Mouse (Mus musculus): ENCODE measurements at regions not wholly inside any gene's neighbourhood (a gene's known extent, or its start where the extent isn't known, plus 50 kb on each side); places are given as distances from the start of the nearest gene placed in this dataset.
"Not testable (repeated sequence)": the region's sequence is repeated elsewhere in the genome, so short reads cannot be mapped to it uniquely, and the experiment has no call there.

DNA sequence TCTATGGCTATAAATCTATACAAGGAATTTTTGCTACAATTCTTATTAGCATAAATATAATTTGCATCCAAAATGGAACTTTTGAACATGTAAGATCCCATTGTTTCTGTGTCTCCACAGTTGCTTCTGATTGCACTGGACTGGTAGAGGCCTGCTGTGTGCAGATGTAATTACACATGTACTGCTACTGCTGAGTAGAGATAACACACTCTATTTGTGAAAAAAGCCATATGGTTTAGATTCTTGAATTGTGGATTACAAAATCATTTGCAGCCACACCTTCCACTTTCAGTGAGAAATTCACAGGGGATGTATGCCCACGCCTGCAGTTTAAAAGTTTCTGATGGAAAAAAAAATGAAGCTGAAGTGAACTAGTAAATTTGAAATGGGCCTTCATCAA lies 288.2 kb upstream of the Adamts5 start:
- DNase-seq (ENCODE audit: low spot score), result no peak

- DNase-seq (ENCODE audit: low spot score), result no peak
Measured at GRCm38 (mm10) chr16:86188966-86189365, 287.3 kb upstream of the Adamts5 start.

DNA sequence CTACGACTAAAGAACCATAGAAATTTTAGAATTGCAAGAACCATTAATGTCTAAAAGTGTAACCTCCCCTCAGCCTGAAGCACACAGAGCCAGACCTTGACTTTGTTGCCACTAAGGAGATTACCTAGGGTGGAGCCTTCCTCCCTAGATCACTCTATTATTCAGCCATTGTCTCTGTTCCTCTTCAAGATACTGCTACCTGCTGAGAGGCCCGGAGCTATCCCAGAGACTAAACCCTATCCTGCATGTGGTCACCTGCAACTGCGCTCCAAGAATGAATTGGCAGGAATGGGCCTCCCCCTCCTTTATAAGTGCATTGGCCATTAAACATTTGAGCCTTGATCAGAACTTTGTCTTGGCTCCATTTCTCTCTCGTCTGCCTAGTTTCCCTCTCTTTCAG lies 286.0 kb upstream of the Adamts5 start:
- DNase-seq (ENCODE audit: low spot score), result not testable (repeated sequence)

GRCm38 (mm10) chr16:86159021-86159815 lies 257.6 kb upstream of the Adamts5 start:
- DNase-seq (ENCODE audit: low spot score), result no peak

- no peak for DNase-seq (ENCODE audit: low spot score)
Measured at GRCm38 (mm10) chr16:86138171-86138570, 236.5 kb upstream of the Adamts5 start.

DNA sequence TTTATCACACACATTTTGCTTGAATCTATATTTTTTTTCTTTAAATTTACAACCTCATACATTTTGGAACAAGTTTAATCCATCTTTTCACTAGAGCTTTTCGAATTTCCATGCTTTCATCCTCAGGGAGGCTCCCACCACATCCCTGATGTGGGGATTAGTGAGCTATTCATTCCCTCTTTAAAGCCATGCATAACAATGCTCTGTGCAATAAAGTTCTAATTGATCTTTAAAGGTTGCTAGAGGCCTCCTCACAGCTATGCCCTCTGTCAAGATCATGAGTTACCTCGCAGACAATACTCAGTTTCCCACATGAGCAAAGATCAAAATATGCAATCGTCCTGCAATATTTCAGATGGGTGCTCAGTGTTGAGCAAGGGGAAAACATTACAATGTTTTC lies 234.5 kb upstream of the Adamts5 start:
- DNase-seq (ENCODE audit: low spot score), result no peak

- no peak for DNase-seq (ENCODE audit: low spot score)
Measured at GRCm38 (mm10) chr16:86127391-86127790, 225.8 kb upstream of the Adamts5 start.

- no peak for DNase-seq (ENCODE audit: low spot score)
Measured at GRCm38 (mm10) chr16:86124182-86124581, 222.6 kb upstream of the Adamts5 start.

- no peak for DNase-seq (ENCODE audit: low spot score)
Measured at GRCm38 (mm10) chr16:86122936-86123335, 221.3 kb upstream of the Adamts5 start.

GRCm38 (mm10) chr16:86117959-86118358 lies 216.3 kb upstream of the Adamts5 start:
- DNase-seq (ENCODE audit: low spot score), result no peak

GRCm38 (mm10) chr16:86115587-86116376 lies 214.2 kb upstream of the Adamts5 start:
- no peak for DNase-seq (ENCODE audit: low spot score)

DNA sequence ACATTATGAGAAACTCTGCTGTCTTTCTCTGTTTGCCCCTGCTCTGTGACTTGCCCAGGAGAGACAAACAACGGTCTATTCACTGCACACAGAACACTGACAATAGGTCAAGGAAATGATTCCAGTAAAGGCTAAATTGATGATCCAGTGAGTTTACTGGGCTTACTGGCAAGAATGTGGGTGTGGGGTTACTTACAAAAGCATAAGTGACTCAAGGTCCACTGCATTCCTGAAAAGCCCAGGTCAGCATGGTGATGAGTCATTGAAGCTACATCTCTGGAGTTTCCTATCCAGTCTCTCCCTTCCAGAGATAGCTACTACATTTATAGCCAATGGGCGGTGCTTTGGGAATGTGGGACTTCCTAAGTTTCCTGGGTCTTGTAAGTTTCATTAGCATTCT lies 192.8 kb upstream of the Adamts5 start:
- no peak for DNase-seq (ENCODE audit: low spot score)

- DNase-seq (ENCODE audit: low spot score), result no peak
Measured at GRCm38 (mm10) chr16:86090175-86090574, 188.5 kb upstream of the Adamts5 start.

DNA sequence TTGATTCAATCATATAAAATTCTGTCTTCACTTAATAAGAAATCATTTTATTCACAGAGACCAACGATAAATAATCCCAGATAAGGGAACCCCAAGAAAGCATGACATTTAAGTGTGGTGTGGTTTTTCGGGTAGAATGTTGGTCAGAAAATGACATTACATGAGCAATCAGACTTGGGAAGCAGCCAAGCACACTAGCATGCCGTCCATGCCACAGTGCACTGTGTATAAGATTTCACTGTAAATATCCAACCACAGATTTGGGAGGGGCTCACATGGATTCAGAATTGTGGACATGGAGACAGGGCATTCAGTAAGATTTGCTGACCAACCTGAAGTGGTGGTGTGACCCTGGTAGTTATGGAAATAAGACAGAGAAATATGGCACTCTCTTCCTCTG lies 185.8 kb upstream of the Adamts5 start:
- DNase-seq (ENCODE audit: low spot score), result no peak

GRCm38 (mm10) chr16:86067628-86068364 lies 166.2 kb upstream of the Adamts5 start:
- DNase-seq (ENCODE audit: low spot score), result no peak

GRCm38 (mm10) chr16:86060087-86060486 lies 158.5 kb upstream of the Adamts5 start:
- no peak for DNase-seq (ENCODE audit: low spot score)

- DNase-seq (ENCODE audit: low spot score), result no peak
Measured at GRCm38 (mm10) chr16:86044695-86045094, 143.1 kb upstream of the Adamts5 start.

GRCm38 (mm10) chr16:86034772-86035171 lies 133.1 kb upstream of the Adamts5 start:
- no peak for DNase-seq (ENCODE audit: low spot score)

DNA sequence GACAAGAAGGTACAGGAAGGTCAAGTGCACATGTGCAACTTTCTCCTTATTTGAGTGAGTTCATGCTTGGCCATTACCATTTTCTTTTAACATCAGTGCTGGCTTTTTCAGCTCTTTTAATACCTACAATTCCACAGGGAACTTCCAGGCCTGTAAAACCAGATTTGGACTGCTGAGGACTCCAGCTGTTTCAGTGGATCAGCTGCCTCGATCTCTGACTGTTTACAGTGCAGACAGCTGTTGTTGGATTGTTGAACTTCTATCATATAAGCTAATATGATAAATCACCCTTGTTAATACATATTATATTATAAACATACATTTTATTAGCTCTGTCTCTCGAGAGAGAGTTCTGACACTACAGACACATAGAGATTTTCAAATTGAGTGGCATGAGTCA lies 126.1 kb upstream of the Adamts5 start:
- no peak for DNase-seq (ENCODE audit: low spot score)

DNA sequence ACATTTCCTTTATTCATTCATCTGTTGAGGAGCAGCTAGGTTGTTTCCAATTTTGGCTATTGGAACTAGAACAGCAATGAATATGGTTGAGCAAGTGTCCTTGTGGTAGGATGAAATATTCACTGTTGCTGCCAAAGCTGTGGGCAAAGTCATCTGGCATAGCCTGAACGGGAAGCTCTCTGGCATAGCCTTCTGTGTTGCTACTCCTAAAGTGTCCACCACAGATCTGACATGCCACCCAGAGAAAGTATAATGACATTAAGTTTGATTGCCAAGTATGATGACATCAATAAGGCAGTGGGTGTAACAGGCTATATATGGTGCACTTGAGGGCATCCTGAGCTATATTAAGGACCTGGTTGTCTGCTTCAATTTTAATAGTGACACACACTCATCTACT lies 113.7 kb upstream of the Adamts5 start:
- no peak for DNase-seq (ENCODE audit: low spot score)

GRCm38 (mm10) chr16:86011051-86011450 lies 109.4 kb upstream of the Adamts5 start:
- DNase-seq (ENCODE audit: low spot score), result no peak

DNA sequence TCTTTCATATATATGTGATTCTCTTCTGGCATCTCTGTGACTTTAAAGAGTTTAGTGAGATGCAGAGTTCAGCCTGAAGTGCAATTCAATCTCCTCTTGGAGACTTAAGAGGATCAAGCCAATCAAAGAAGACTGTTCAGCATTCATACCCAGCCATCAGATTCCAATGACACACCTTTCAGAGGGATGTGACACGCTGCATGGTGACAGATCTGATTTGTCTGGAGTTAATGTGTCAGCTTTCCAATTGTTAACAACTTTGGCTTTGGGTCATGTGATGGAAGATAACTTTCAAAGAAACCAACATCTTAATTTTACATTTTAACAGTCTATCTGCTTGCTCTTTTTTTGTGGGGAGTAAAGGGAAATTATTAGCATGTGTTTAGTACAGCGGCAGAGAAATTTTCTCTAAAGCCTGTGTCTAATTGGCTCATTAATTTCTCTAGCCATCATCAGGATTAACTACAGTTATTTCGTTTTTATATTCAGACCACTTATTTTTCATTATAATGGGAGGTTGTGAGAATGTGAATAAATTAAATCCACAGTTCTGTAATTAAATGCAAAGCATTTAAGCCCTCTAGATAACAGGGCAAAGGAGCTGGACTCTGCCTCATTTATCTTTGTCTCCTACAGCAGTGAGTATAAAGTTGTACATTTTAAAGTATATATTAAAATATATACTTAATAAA lies 108.2 kb upstream of the Adamts5 start:
- DNase-seq (ENCODE audit: low spot score), result no peak

All from urinary bladder, adult 2 months (tissue).